Comparison of ENCODE assay signal across 9 mouse cellular contexts in the genomic region with DNA sequence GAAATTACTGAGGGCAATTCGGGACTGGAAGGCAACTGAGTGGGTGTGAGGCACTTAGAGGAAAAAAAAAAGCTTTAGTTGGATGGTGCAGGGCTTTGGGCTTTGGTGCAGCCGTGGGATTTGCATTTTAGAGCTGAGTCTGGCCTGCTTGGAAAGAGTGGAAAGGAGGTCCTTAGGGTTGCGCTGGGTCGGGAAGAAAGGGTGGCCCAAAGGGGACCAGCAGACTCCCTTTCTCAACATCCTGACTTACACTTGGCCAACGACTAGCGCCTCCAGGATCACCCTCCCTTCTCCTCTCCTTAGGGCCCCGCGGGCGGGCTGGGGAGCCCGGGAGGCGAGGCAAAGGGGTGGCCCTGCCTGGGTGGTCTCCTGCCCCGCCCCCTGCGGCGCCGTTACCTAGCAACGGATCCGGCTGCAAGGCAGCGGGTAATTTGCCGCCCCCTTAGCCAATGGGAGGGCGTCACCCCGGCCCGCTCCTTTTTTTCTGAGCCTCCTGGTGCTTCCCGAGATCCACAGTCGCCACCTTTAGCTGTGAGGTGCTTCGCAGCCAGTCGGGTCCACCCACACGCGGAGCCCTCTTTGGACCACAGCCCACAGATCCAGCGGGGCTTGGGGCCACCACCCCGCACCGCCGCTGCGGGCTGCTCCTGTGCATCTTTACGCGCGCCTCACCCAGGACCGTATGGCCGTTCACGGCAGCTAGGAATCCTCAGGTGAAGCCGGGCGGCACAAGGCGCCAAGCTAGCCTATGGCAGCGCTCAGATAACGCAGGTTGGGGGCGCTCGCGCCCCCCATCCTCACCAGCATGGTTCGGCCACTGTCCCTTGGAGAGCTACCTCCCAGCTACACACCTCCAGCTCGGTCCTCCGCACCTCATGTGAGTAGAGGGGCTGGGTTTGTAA. TPM values are rescaled to one million over a fixed set of nuclear protein-coding genes. Genes with fewer than 3 reads are reported as not detected.
DNase-seq lines count a peak whose midpoint lies in the region; ATAC-seq and TF ChIP-seq lines count a peak whose summit lies in the region.
"Had no signal": no experiment of that assay in that cellular context is flagged by ENCODE, and none has a peak within 500 bp of the region (broad histone marks: within the 10 kb centered on the region; RNA-seq: fewer than 3 reads in every experiment).

A gene (plus strand): TSS at position 525 of the 902 bp plus-strand sequence.

- no peaks in the 10 kb centered on the region for H3K27me3 ChIP-seq in heart, embryonic 12.5 days (replicated peaks)
- H3K27me3 ChIP-seq in kidney, embryonic 16.5 days (ENCODE audit: insufficient read depth, low read length): no peaks in the 10 kb centered on the region
- H3K27me3 ChIP-seq in liver, embryonic 12.5 days (replicated peaks): peaks cover 51% of the 10 kb centered on the region
- no peaks in the 10 kb centered on the region; the same call in 1 of the 2 replicates for H3K27me3 ChIP-seq in thymus, adult 2 months (ENCODE audit: control insufficient read depth, insufficient read depth, low read length)

- peak within 1 kb of the TSS; percentile 66 for H3K9ac ChIP-seq in heart, embryonic 12.5 days
- H3K9ac ChIP-seq in kidney, embryonic 16.5 days (replicated peaks; ENCODE audit: low read length): peak within 1 kb of the TSS; percentile 67
- peak within 1 kb of the TSS; percentile 56 for H3K9ac ChIP-seq in liver, embryonic 12.5 days

- H3K36me3 ChIP-seq in heart, embryonic 12.5 days: no peaks in the 10 kb centered on the region
- H3K36me3 ChIP-seq in kidney, embryonic 16.5 days (ENCODE audit: insufficient read depth, low read length): no peaks in the 10 kb centered on the region
- no peaks in the 10 kb centered on the region for H3K36me3 ChIP-seq in liver, embryonic 12.5 days
- no peaks in the 10 kb centered on the region for H3K36me3 ChIP-seq in thymus, adult 2 months (ENCODE audit: control insufficient read depth, insufficient read depth, low read length)

- peak within 1 kb of the TSS; percentile 95 for H3K4me2 ChIP-seq in heart, embryonic 12.5 days
- H3K4me2 ChIP-seq in kidney, embryonic 16.5 days (replicated peaks; ENCODE audit: low read depth, low read length): peak within 1 kb of the TSS; percentile 88
- H3K4me2 ChIP-seq in liver, embryonic 12.5 days: peak within 1 kb of the TSS; percentile 83

- H3K4me1 ChIP-seq in embryonic fibroblast, embryonic 13.5 days (ENCODE audit: control insufficient read depth, insufficient read depth, low read length): no peaks in the 10 kb centered on the region
- H3K4me1 ChIP-seq in heart, embryonic 12.5 days (replicated peaks): peaks cover 21% of the 10 kb centered on the region
- H3K4me1 ChIP-seq in kidney, embryonic 16.5 days (ENCODE audit: insufficient read depth, low read length): peaks cover 32% of the 10 kb centered on the region
- peaks cover 22% of the 10 kb centered on the region for H3K4me1 ChIP-seq in liver, embryonic 12.5 days
- peaks cover 19% of the 10 kb centered on the region for H3K4me1 ChIP-seq in thymus, adult 2 months (replicated peaks; ENCODE audit: control insufficient read depth, insufficient read depth, low read length)

- under 1% methylated on average over 50 of the region's 50 CpGs for WGBS in heart, embryonic 12.5 days
- whole genome bisulfite sequencing in kidney, embryonic 16.5 days: 1% methylated on average over 45 of the region's 50 CpGs
- WGBS in liver, embryonic 12.5 days (ENCODE audit: insufficient replicate concordance): 2% methylated on average over 50 of the region's 50 CpGs
- WGBS in thymus, adult 2 months: 4% methylated on average over 50 of the region's 50 CpGs

- ATAC-seq in heart, embryonic 12.5 days (ENCODE audit: insufficient number of reproducible peaks, low FRiP score): peak; percentile 77
- peak; percentile 90 for ATAC-seq in kidney, embryonic 16.5 days (ENCODE audit: low FRiP score, low TSS enrichment)
- peak; percentile 37; the same call in 1 of the 2 replicates for ATAC-seq in liver, embryonic 12.5 days

- peak; percentile 10 for DNase-seq in 3T3-L1 (ENCODE audit: low read depth, low spot score)
- DNase-seq in adrenal gland, postnatal 25 days: peak; percentile 63
- peak; percentile 92 for DNase-seq in neural tube, embryonic 10.5 days (ENCODE audit: extremely low spot score, low spot score)
- DNase-seq in thymus, adult 2 months: peak; percentile 68

- no peak for TF ChIP-seq CTCF in embryonic fibroblast, embryonic 13.5 days (IDR thresholded peaks at IDR 0.05; ENCODE audit: borderline replicate concordance, insufficient read depth, low read length)
- no peak for TF ChIP-seq CTCF in thymus, adult 2 months (IDR thresholded peaks at IDR 0.05; ENCODE audit: borderline replicate concordance, control insufficient read depth, extremely low read depth, insufficient read depth, low read length, poor library complexity)

- no peaks in the 10 kb centered on the region for H3K9me3 ChIP-seq in heart, embryonic 12.5 days (replicated peaks)
- H3K9me3 ChIP-seq in kidney, embryonic 16.5 days (ENCODE audit: low read length): no peaks in the 10 kb centered on the region
- H3K9me3 ChIP-seq in liver, embryonic 12.5 days (replicated peaks): no peaks in the 10 kb centered on the region

- TF ChIP-seq POLR2A in embryonic fibroblast, embryonic 13.5 days (IDR thresholded peaks at IDR 0.05; ENCODE audit: low read depth, low read length): no peak
- no peak for TF ChIP-seq POLR2A in thymus, adult 2 months (IDR thresholded peaks at IDR 0.05; ENCODE audit: control insufficient read depth, extremely low read depth, insufficient read depth, low read length, poor library complexity)

- peak within 1 kb of the TSS; percentile 28 for H3K4me3 ChIP-seq in embryonic fibroblast, embryonic 13.5 days (ENCODE audit: insufficient read depth, low read length)
- peak within 1 kb of the TSS; percentile 61 for H3K4me3 ChIP-seq in heart, embryonic 12.5 days
- H3K4me3 ChIP-seq in kidney, embryonic 16.5 days (ENCODE audit: low read length): peak within 1 kb of the TSS; percentile 64
- H3K4me3 ChIP-seq in liver, embryonic 12.5 days: peak within 1 kb of the TSS; percentile 58
- H3K4me3 ChIP-seq in thymus, adult 2 months (ENCODE audit: control insufficient read depth, insufficient read depth, low read length): 0 out of 2 replicates have a peak within 1 kb of the TSS, but pooled peaks have one; percentile 5

- 0 out of 2 replicates have a peak within 1 kb of the TSS, but pooled peaks have one; percentile 24 for H3K27ac ChIP-seq in embryonic fibroblast, embryonic 13.5 days (ENCODE audit: insufficient read depth, low read length)
- H3K27ac ChIP-seq in heart, embryonic 12.5 days (ENCODE audit: poor library complexity, severe bottlenecking): peak within 1 kb of the TSS; percentile 80
- peak within 1 kb of the TSS; percentile 72 for H3K27ac ChIP-seq in kidney, embryonic 16.5 days (ENCODE audit: low read length)
- no peak within 1 kb of the TSS for H3K27ac ChIP-seq in liver, embryonic 12.5 days
- H3K27ac ChIP-seq in thymus, adult 2 months (ENCODE audit: control insufficient read depth, insufficient read depth, low read length): no peak within 1 kb of the TSS

RNA-seq across cellular contexts. Expression of the gene that starts here (rescaled TPM):
- total RNA-seq in adrenal gland, postnatal 25 days (2021): 5.3 and 9.8 TPM in 2 replicates
- not detected in 2 replicates for polyA plus RNA-seq in embryonic fibroblast, embryonic 13.5 days (2011; ENCODE audit: insufficient read length, low read depth, missing spikeins)
- polyA plus RNA-seq in heart, embryonic 12.5 days (2016; fragmentation: Nextera tagmentation; extraction: Ambion mirVana): 2.6 and 2.7 TPM in 2 replicates
- 8.8 and 10.0 TPM in 2 replicates for polyA plus RNA-seq in kidney, embryonic 16.5 days (2015; fragmentation: Nextera tagmentation; extraction: Ambion mirVana)
- 1.3 and 1.4 TPM in 2 replicates for polyA plus RNA-seq in liver, embryonic 12.5 days (2016; fragmentation: Nextera tagmentation; extraction: Ambion mirVana)
- polyA plus RNA-seq in thymus, adult 2 months (2012; rRNA removed): 0.89 and 0.92 TPM in 2 replicates
- total RNA-seq: MEL had no signal

Comparison
In these comparisons a context has a peak if more than half of its experiments do, and no peak if none do; other contexts are left out.
1. Peak in DNase-seq and H3K4me3 ChIP-seq in thymus, adult 2 months; RNA of the gene not detected or under 1 TPM.
2. DNase-seq: peak in every context shown above with its lines; median percentile 92 in neural tube, embryonic 10.5 days; 68 in thymus, adult 2 months; 63 in adrenal gland, postnatal 25 days; 10 in 3T3-L1.
3. H3K27ac ChIP-seq: peak in embryonic fibroblast, embryonic 13.5 days (single experiment), heart, embryonic 12.5 days (single experiment) and kidney, embryonic 16.5 days (single experiment); none in liver, embryonic 12.5 days (single experiment) and thymus, adult 2 months (single experiment).
4. H3K4me3 ChIP-seq: peak in every context shown above with its lines; median percentile 64 in kidney, embryonic 16.5 days; 61 in heart, embryonic 12.5 days; 58 in liver, embryonic 12.5 days; 28 in embryonic fibroblast, embryonic 13.5 days; 5 in thymus, adult 2 months.
5. ATAC-seq: peak in every context shown above with its lines; median percentile 90 in kidney, embryonic 16.5 days; 77 in heart, embryonic 12.5 days; 37 in liver, embryonic 12.5 days.
6. Peak in every context shown above with its lines, with median percentiles within 50 percentile points of each other: H3K4me2 ChIP-seq and H3K9ac ChIP-seq.